Mouse (Mus musculus): Measurements from ENCODE around the gene Enox2. TPM values are rescaled to one million over a fixed set of nuclear protein-coding genes. Genes with fewer than 3 reads are reported as not detected.

Gene Enox2
- 4.3 and 7.5 TPM in 2 replicates for polyA plus RNA-seq (2011; ENCODE audit: insufficient read depth, insufficient read length, low replicate concordance, missing spikeins)

- no peak for TF ChIP-seq CTCF (IDR thresholded peaks at IDR 0.05; ENCODE audit: control insufficient read depth, insufficient read depth, low read length)
- TF ChIP-seq POLR2A (IDR thresholded peaks at IDR 0.05; ENCODE audit: borderline replicate concordance, control insufficient read depth, low read depth, low read length): peak; percentile 76
- 17% methylated on average over 25 of the region's 26 CpGs for WGBS
- H3K4me1 ChIP-seq (ENCODE audit: control insufficient read depth, insufficient read depth, low read length): no peaks in the 10 kb centered on the region
- peak within 1 kb of the TSS; percentile 33; the same call in 1 of the 2 replicates for H3K27ac ChIP-seq (ENCODE audit: control insufficient read depth, insufficient read depth, low read depth, low read length, poor library complexity)
- peak within 1 kb of the TSS; percentile 71 for H3K4me3 ChIP-seq (replicated peaks; ENCODE audit: control insufficient read depth, low read depth, low read length)
These were observed at the start of gene Enox2 for GRCm38 (mm10) chrX:49287700-49288563. Gene Enox2 (minus strand): TSS chrX:49288259.

GRCm38 (mm10) chrX:49309496-49309895, 21.4 kb upstream of the Enox2 start:
- TF ChIP-seq POLR2A (IDR thresholded peaks at IDR 0.05; ENCODE audit: borderline replicate concordance, control insufficient read depth, low read depth, low read length): no peak
- WGBS: 60% methylated on average over 1 of the region's 1 CpGs
- H3K27ac ChIP-seq (ENCODE audit: control insufficient read depth, insufficient read depth, low read depth, low read length, poor library complexity): no peak overlapping the region
- no peak overlapping the region for H3K4me3 ChIP-seq (replicated peaks; ENCODE audit: control insufficient read depth, low read depth, low read length)
- H3K4me1 ChIP-seq (ENCODE audit: control insufficient read depth, insufficient read depth, low read length): no peaks in the 10 kb centered on the region

DNA sequence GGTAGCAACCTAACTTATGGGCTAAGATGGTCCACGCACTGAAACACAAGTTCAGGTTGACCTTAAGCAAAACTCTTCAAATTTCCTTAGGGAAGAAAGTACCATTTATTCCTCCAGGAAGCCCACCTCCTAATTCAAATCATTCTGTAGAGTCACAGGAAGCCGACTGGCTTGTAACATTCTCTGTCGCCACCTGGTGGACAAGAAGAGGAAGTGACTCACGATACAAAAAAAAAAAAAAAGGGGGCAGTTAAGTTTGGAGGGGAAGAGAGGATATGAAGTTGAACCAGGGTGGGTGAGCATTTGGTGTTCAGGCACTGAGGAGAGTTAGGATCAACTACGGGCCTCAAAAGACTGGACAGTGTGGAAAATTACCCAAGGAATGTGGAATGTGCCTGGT, 18.6 kb upstream of the Enox2 start:
- 7% methylated on average over 5 of the region's 5 CpGs for WGBS
- H3K4me1 ChIP-seq (ENCODE audit: control insufficient read depth, insufficient read depth, low read length): no peaks in the 10 kb centered on the region
- no peak overlapping the region for H3K27ac ChIP-seq (ENCODE audit: control insufficient read depth, insufficient read depth, low read depth, low read length, poor library complexity)
- H3K4me3 ChIP-seq (replicated peaks; ENCODE audit: control insufficient read depth, low read depth, low read length): no peak overlapping the region
- TF ChIP-seq CTCF (IDR thresholded peaks at IDR 0.05; ENCODE audit: control insufficient read depth, insufficient read depth, low read length) (no peak), POLR2A (IDR thresholded peaks at IDR 0.05; ENCODE audit: borderline replicate concordance, control insufficient read depth, low read depth, low read length) (no peak)

DNA sequence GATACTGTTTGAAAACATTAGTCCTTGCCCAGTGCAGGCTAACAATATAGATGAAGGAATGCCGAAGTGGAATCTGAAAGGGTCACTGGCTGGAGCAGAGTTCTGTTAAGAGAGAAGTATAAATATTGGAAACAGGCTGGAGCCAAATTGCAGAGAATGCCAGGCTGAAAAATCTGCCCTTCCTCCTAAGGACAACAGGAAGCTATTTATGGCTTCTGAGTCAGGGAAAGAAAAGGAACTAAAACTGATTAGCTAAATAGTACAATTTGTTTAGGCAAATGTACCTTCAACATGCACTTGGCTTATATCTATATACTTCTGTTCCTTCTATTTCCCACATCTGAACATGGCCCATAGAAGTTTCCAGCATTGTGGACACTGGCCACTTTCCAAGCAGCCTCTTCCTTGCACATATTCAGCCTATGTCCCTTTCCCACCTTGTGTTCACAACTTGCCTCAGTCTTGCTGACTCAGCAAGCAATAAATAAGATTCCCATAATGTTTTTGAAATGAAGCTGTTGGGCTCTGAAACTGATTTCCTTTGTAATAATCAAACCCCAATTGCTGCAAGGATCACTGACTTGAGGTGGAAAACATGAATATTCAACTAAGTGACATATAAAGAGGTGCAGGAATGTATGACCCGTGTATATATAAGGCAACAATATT, 8.0 kb downstream of the Enox2 start:
- TF ChIP-seq CTCF (IDR thresholded peaks at IDR 0.05; ENCODE audit: control insufficient read depth, insufficient read depth, low read length) (no peak), POLR2A (IDR thresholded peaks at IDR 0.05; ENCODE audit: borderline replicate concordance, control insufficient read depth, low read depth, low read length) (no peak)
- WGBS: 75% methylated on average over 2 of the region's 2 CpGs
- no peak overlapping the region for H3K4me3 ChIP-seq (replicated peaks; ENCODE audit: control insufficient read depth, low read depth, low read length)
- H3K4me1 ChIP-seq (ENCODE audit: control insufficient read depth, insufficient read depth, low read length): no peaks in the 10 kb centered on the region; the same call in 1 of the 2 replicates
- no peak overlapping the region for H3K27ac ChIP-seq (ENCODE audit: control insufficient read depth, insufficient read depth, low read depth, low read length, poor library complexity)

DNA sequence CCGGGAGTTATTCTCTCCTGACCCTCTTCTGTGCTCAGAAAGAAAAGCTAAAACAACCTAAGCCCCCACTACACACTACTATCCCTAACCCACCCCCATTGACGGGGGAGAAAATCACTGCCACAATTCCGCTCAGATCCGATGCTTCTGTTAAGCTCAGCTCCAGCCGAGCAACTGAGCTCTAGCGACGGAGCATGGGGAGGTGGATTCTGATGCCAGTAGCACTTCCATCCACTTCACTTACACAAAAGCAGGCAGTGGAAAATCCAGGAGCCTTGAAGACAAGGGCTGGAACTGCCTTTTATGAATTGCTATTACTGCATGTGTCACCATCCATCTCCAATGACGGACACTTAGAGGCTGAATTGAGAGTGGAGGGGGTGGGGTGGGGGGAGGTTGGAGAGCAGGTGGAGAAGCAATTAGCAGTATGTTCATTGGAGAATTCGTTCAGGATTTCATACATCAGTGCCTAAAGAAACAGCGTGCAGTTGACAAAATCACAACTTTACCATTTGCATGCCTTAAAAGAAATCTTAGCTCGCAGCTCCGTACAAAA, 14.5 kb downstream of the Enox2 start:
- 79% methylated on average over 12 of the region's 12 CpGs for WGBS
- H3K27ac ChIP-seq (ENCODE audit: control insufficient read depth, insufficient read depth, low read depth, low read length, poor library complexity): no peak overlapping the region
- H3K4me1 ChIP-seq (ENCODE audit: control insufficient read depth, insufficient read depth, low read length): no peaks in the 10 kb centered on the region; the same call in 1 of the 2 replicates
- TF ChIP-seq POLR2A (IDR thresholded peaks at IDR 0.05; ENCODE audit: borderline replicate concordance, control insufficient read depth, low read depth, low read length) (no peak), CTCF (IDR thresholded peaks at IDR 0.05; ENCODE audit: control insufficient read depth, insufficient read depth, low read length) (no peak)
- H3K4me3 ChIP-seq (replicated peaks; ENCODE audit: control insufficient read depth, low read depth, low read length): no peak overlapping the region

GRCm38 (mm10) chrX:49250816-49251215, 37.2 kb downstream of the Enox2 start:
- TF ChIP-seq POLR2A (IDR thresholded peaks at IDR 0.05; ENCODE audit: borderline replicate concordance, control insufficient read depth, low read depth, low read length): no peak
- TF ChIP-seq CTCF (IDR thresholded peaks at IDR 0.05; ENCODE audit: control insufficient read depth, insufficient read depth, low read length): no peak
- WGBS: 76% methylated on average over 4 of the region's 4 CpGs

DNA sequence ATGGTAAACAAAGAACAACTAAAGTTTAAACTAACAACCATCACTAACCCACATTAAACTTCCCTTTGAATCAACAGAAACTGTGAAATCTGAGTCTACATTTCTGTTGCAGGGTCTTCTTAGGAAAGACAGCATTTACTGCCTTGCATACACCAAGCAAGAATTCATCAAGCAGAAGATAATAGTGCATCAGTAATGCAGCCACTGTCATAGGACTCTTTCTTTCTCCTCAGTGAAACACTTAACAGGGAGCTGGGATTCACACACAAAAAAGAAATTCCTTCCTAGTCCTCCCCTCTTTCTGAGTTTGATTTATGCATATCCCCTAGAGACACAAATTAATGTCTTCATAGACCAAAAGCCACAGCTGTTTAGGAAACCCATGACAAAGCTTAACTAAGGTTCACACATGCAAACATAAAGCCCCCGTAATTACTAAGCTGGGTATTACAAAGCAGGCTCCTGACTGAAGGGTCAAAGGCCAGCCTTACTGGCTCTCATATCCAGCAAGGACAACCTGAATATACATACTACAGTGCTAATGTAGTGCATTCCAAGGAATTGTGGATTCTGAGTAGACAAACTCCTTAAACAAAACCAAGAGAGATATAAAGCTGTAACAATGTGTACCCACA, 62.1 kb downstream of the Enox2 start:
- 67% methylated on average over 1 of the region's 1 CpGs for WGBS
- no peak overlapping the region for H3K27ac ChIP-seq (ENCODE audit: control insufficient read depth, insufficient read depth, low read depth, low read length, poor library complexity)

More at GRCm38 (mm10) chrX:49250816-49251215, 37.2 kb downstream of the Enox2 start:
- H3K4me1 ChIP-seq (ENCODE audit: control insufficient read depth, insufficient read depth, low read length): no peaks in the 10 kb centered on the region
- no peak overlapping the region for H3K4me3 ChIP-seq (replicated peaks; ENCODE audit: control insufficient read depth, low read depth, low read length)
- no peak overlapping the region for H3K27ac ChIP-seq (ENCODE audit: control insufficient read depth, insufficient read depth, low read depth, low read length, poor library complexity)

More for the DNA sequence above, 62.1 kb downstream of the Enox2 start:
- Histone ChIP-seq H3K4me1 (ENCODE audit: control insufficient read depth, insufficient read depth, low read length) (no peaks in the 10 kb centered on the region), H3K4me3 (replicated peaks; ENCODE audit: control insufficient read depth, low read depth, low read length) (no peak overlapping the region)
- TF ChIP-seq CTCF (IDR thresholded peaks at IDR 0.05; ENCODE audit: control insufficient read depth, insufficient read depth, low read length): no peak
- no peak for TF ChIP-seq POLR2A (IDR thresholded peaks at IDR 0.05; ENCODE audit: borderline replicate concordance, control insufficient read depth, low read depth, low read length)

Measured in bone marrow, adult 2 months (tissue).